Mouse (Mus musculus): ENCODE results near the gene Vmn1r135. TPM values are rescaled to one million over a fixed set of nuclear protein-coding genes. Genes with fewer than 3 reads are reported as not detected.
"Not testable (repeated sequence)": the region's sequence is repeated elsewhere in the genome, so short reads cannot be mapped to it uniquely, and the experiment has no call there.

The Vmn1r135 gene
- total RNA-seq (2022): not detected

DNA sequence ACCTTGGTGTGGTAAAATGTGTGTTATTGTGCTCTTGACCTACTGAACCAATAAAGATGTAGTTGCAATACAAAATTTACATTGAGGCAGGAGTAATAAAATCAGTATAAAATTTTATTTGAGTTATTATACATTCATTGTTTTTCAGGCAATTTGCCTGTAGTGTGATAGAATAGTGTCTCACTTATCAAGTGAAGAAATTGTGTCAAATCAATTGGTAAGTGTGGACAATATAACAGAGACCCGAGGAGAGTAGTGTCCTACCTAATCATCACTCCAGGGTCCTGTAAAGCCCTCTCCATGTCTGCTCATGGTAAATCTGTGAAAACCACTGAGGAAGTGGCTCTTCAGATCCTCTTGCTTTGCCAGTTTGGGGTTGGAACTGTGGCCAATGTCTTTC is at the start of gene Vmn1r135:
TSS of gene Vmn1r135 (plus strand) at position 301 of the 400 bp plus-strand sequence.
- DNase-seq (ENCODE audit: low spot score in 2 of 2): not testable (repeated sequence)

DNA sequence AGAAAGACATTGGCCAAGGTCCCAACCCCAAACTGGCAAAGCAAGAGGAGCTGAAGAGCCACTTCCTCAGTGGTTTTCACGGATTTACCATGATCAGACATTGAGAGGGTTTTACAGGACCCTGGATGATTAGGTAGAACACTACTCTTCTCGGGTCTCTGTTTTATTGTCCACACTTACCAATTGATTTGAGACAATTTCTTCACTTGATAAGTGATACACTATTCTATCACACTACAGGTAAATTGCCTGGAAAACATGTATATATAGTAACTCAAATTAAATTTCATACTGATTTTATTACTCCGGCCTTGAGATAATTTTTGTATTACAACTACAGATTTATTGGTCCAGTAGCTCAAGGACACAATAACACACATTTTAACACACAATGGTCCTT is 35.5 kb upstream of the Vmn1r135 start, which contains the start of gene Gm4177:
TSS of gene Gm4177 (minus strand) at position 101 of the 400 bp plus-strand sequence.
- not testable (repeated sequence) for DNase-seq (ENCODE audit: low spot score in 2 of 2)

DNA sequence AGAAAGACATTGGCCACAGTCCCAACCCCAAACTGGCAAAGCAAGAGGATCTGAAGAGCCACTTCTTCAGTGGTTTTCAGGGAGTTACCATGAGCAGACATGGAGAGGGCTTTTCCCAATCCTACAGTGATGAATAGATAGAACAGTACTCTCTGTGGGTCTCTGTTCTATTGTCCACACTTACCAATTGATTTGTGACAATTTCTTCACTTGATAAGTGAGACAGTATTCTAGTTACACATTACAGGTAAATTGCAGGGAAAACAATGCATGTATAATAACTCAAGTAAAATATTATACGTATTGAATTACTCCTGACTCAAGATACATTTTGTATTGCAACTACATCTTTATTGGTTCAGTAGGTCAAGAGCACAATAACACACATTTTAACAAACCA is 12.0 kb downstream of the Vmn1r135 start, which contains the start of gene Gm5725:
TSS of gene Gm5725 (minus strand) at position 101 of the 400 bp plus-strand sequence.
- not testable (repeated sequence) for DNase-seq (ENCODE audit: low spot score in 2 of 2)

Other genes with a start within 250 kb of the Vmn1r135 start
- not detected for gene Vmn1r132, start 218.3 kb upstream of the Vmn1r135 start, total RNA-seq (2022)
- gene Gm4175, start 70.9 kb upstream of the Vmn1r135 start, total RNA-seq (2022): not detected
- not detected for gene Gm4177, start 35.6 kb upstream of the Vmn1r135 start, total RNA-seq (2022)
- gene Gm5725, start 11.9 kb downstream of the Vmn1r135 start, total RNA-seq (2022): not detected
- not detected for gene Gm5891, start 88.9 kb downstream of the Vmn1r135 start, total RNA-seq (2022)
- not detected for gene Vmn1r137, start 162.2 kb downstream of the Vmn1r135 start, total RNA-seq (2022)
- gene Vmn1r138, start 196.5 kb downstream of the Vmn1r135 start, total RNA-seq (2022): not detected
- gene Gm6176, start 224.0 kb downstream of the Vmn1r135 start, total RNA-seq (2022): not detected
- gene Vmn1r139, start 236.7 kb downstream of the Vmn1r135 start, total RNA-seq (2022): not detected

All from left cerebral cortex, adult 8-10 months (tissue).